Mouse (Mus musculus) stomach, postnatal 0 days (tissue): ENCODE measurements at regions not wholly inside any gene's neighbourhood (a gene's known extent, or its start where the extent isn't known, plus 50 kb on each side); places are given as distances from the start of the nearest gene placed in this dataset.

ENCODE experiments used
- CTCF ChIP-seq: IDR thresholded peaks from 2 replicates; pipeline ENCODE4 v1.5.1; 2016; ENCODE audit warnings: antibody characterized with exemption, low read depth, mild to moderate bottlenecking, moderate library complexity
- EP300 ChIP-seq: optimal IDR thresholded peaks from 2 replicates; pipeline ENCODE3; 2016; ENCODE audit warnings: antibody characterized with exemption

DNA sequence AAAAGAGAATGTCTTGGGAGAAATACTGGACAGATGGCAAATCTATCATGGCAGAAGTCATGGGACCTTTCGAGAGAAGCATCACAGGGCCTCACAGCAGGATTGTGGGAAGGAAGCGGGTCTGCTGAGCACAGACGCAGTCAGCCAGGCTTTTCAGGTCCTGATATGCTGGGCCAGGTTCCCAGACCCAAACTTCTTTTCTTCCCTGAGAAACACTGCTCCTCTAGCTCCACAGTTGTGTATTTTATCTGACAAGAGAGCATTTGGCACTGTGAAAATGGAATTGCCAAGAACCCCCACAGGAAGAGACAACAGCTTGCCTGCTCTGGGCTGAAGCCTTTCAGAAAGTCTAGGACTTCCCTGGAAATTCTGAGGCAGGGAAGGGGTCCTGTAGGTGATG, 73.4 kb upstream of the Topaz1 start:
- TF ChIP-seq CTCF (no peak), EP300 (no peak)
